Mouse (Mus musculus) limb, embryonic 12.5 days (tissue): ENCODE measurements around the gene Pip5k1c. TPM values are rescaled to one million over a fixed set of nuclear protein-coding genes. Genes with fewer than 3 reads are reported as not detected.

ENCODE experiments used
- ATAC-seq: fragments of 200-750 bp; cut with Nextera tagmentation; 2 replicates; pipeline ENCODE4 v1.8.0; 2017; ENCODE audit warnings: low read depth, moderate TSS enrichment; ENCODE audit not compliant: insufficient number of reproducible peaks, insufficient read depth, low FRiP score, low TSS enrichment
- H3K27ac ChIP-seq: fragments of 300-500 bp; sonication (generic); 2 replicates; pipeline ENCODE4 v1.5.1; 2016; ENCODE audit warnings: mild to moderate bottlenecking, moderate library complexity
- H3K27me3 ChIP-seq: fragments of 300-500 bp; sonication (generic); 2 replicates; pipeline ENCODE4 v1.6.1; 2016; ENCODE audit warnings: mild to moderate bottlenecking, moderate library complexity
- H3K36me3 ChIP-seq: fragments of 300-500 bp; sonication (generic); 2 replicates; pipeline ENCODE4 v1.6.1; 2016; ENCODE audit warnings: mild to moderate bottlenecking, moderate library complexity
- H3K4me1 ChIP-seq: fragments of 300-500 bp; sonication (generic); replicated peaks from 2 replicates; pipeline ENCODE4 v1.6.1; 2016
- H3K4me2 ChIP-seq: fragments of 300-500 bp; sonication (generic); 2 replicates; pipeline ENCODE4 v1.6.1; 2016; ENCODE audit warnings: mild to moderate bottlenecking, moderate library complexity
- H3K4me3 ChIP-seq: fragments of 300-500 bp; sonication (generic); replicated peaks from 2 replicates; pipeline ENCODE4 v1.5.1; 2016; ENCODE audit warnings: mild to moderate bottlenecking
- H3K9ac ChIP-seq: fragments of 300-500 bp; sonication (generic); replicated peaks from 2 replicates; pipeline ENCODE4 v1.6.1; 2016; ENCODE audit warnings: mild to moderate bottlenecking, moderate library complexity
- H3K9me3 ChIP-seq: fragments of 300-500 bp; sonication (generic); 2 replicates; pipeline ENCODE4 v1.6.1; 2016; ENCODE audit warnings: mild to moderate bottlenecking, moderate library complexity
- WGBS: fragments of 180-500 bp; shearing (Covaris S2); methylation state at CpG from one replicate; pipeline ENCODE4 v1.1.7; 2016; 5-methylcytosine and 5-hydroxymethylcytosine counted together
- polyA plus RNA-seq: library from polyadenylated mRNA; unstranded; fragments of >200 nt; fragmentation: Nextera tagmentation; extraction: Ambion mirVana; gene quantifications from 2 replicates; pipeline ENCODE4 v1.2.1, GENCODE M21; 2016

Pip5k1c gene
- polyA plus RNA-seq: 63.9 and 68.5 TPM in 2 replicates

DNA sequence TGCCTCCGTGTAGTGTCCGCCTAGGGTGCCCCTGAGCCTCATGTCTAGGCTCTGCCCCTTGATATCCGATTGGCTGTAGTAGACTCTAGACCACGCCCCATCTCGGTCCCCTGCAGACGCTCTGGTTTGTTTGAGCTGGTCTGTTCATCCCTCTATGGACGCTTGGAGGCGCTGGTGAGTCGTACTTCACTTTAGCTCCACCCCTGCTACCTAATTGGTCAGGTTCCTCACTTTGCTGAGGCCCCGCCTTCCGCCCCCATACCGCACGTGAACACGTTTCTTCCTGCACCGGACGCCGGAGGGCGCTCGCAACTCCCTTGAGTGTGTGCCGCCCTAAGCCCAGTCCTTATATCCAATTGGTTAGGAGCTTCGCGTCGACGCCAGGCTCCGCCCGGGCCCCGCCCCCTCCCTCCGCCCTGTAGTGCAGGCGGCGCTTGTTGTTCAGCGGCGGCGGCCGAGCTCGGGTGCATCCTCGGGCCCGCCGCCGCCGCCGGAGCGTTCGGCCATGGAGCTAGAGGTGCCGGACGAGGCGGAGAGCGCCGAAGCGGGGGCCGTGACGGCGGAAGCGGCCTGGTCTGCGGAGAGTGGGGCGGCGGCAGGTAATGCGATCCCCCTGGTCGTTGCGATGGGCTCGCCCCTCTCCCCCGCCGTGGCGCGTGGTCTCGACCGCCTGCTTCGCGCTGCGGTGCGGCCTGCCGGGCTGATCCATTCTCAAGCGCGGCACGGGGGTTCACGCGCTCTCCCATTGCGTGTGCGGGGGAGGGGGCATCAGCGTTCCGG lies at the start of gene Pip5k1c:
Gene Pip5k1c, plus strand, starts transcription at position 410 of the 780 bp plus-strand sequence.
- Histone ChIP-seq H3K4me3 (peak within 1 kb of the TSS; percentile 78), H3K27ac (peak within 1 kb of the TSS; percentile 86), H3K4me1 (peaks cover 31% of the 10 kb centered on the region), H3K27me3 (peaks cover 43% of the 10 kb centered on the region), H3K9ac (peak within 1 kb of the TSS; percentile 83), H3K4me2 (peak within 1 kb of the TSS; percentile 98), H3K36me3 (peaks cover 10% of the 10 kb centered on the region; the same call in 1 of the 2 replicates), H3K9me3 (no peaks in the 10 kb centered on the region)
- WGBS: under 1% methylated on average over 53 of the region's 80 CpGs
- ATAC-seq: peak; percentile 94

GRCm38 (mm10) chr10:81244146-81244545 lies 48.6 kb upstream of the Pip5k1c start:
- Histone ChIP-seq H3K27ac (no peak overlapping the region), H3K9ac (no peak overlapping the region), H3K4me3 (no peak overlapping the region), H3K36me3 (no peaks in the 10 kb centered on the region), H3K9me3 (no peaks in the 10 kb centered on the region), H3K4me1 (peaks cover 20% of the 10 kb centered on the region; the same call in 1 of the 2 replicates), H3K4me2 (no peak overlapping the region), H3K27me3 (peaks cover 56% of the 10 kb centered on the region)
- no peak for ATAC-seq
- 62% methylated on average over 4 of the region's 4 CpGs for WGBS

GRCm38 (mm10) chr10:81244595-81244994 lies 48.2 kb upstream of the Pip5k1c start:
- Histone ChIP-seq H3K9ac (no peak overlapping the region), H3K4me1 (peaks cover 16% of the 10 kb centered on the region; the same call in 1 of the 2 replicates), H3K9me3 (no peaks in the 10 kb centered on the region), H3K27ac (no peak overlapping the region), H3K27me3 (peaks cover 55% of the 10 kb centered on the region), H3K4me2 (no peak overlapping the region), H3K36me3 (no peaks in the 10 kb centered on the region), H3K4me3 (no peak overlapping the region)
- WGBS: 11% methylated on average over 17 of the region's 17 CpGs
- ATAC-seq: peak; percentile 11

DNA sequence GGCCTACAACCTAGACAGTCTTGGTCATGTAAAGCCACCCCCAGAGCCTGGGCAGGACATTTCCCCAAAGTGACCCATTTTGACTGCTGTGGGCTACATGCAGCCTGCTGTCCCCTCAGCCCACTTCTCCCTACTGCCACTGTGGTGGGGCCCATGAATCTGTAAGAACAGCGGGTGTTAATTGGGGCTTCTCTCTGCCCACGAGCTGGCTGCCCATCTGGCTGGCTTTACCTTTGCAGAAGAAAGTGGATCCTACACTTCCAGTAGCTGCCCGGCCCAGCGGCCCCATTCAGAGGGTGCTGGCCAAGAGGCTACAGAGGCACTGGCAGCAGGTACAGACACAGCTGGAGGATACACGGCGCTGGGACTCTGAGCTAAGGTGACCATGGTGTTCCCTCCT lies 47.6 kb upstream of the Pip5k1c start:
- H3K4me2 ChIP-seq: no peak overlapping the region
- WGBS: 90% methylated on average over 6 of the region's 6 CpGs
- peaks cover 10% of the 10 kb centered on the region; the same call in 1 of the 2 replicates for H3K4me1 ChIP-seq
- H3K4me3 ChIP-seq: no peak overlapping the region
- ATAC-seq: no peak
- no peaks in the 10 kb centered on the region for H3K36me3 ChIP-seq
- H3K27me3 ChIP-seq: peaks cover 50% of the 10 kb centered on the region
- no peak overlapping the region for H3K27ac ChIP-seq
- no peaks in the 10 kb centered on the region for H3K9me3 ChIP-seq
- no peak overlapping the region for H3K9ac ChIP-seq

GRCm38 (mm10) chr10:81247804-81248203 lies 45.0 kb upstream of the Pip5k1c start:
- Histone ChIP-seq H3K36me3 (no peaks in the 10 kb centered on the region), H3K4me3 (no peak overlapping the region), H3K9ac (no peak overlapping the region), H3K9me3 (no peaks in the 10 kb centered on the region), H3K4me2 (no peak overlapping the region), H3K27me3 (peaks cover 48% of the 10 kb centered on the region), H3K27ac (no peak overlapping the region), H3K4me1 (peaks cover 14% of the 10 kb centered on the region)
- no peak for ATAC-seq
- 96% methylated on average over 2 of the region's 2 CpGs for WGBS

DNA sequence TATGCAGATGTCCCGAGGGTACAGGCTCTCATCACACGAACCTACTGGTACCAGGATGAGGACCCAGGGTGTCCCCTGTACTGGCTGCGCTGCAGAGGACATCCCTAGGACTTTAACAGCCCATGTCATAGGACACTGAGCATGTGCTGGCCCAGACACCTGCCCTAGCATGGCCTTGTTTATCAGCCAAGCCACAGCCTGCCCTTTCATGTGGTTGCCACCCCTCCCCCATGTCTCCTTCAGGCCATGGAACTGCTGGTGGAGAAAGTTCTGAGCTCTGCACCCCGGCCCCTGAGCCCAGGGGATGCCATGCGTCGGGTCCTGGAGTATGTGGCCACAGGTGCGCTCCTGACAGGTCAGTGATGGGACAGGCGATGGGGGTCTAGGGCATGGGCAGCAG lies 43.3 kb upstream of the Pip5k1c start:
- Histone ChIP-seq H3K27me3 (peaks cover 48% of the 10 kb centered on the region), H3K36me3 (no peaks in the 10 kb centered on the region), H3K27ac (no peak overlapping the region), H3K9ac (no peak overlapping the region), H3K4me2 (no peak overlapping the region), H3K4me3 (no peak overlapping the region), H3K4me1 (peaks cover 17% of the 10 kb centered on the region), H3K9me3 (no peaks in the 10 kb centered on the region)
- no peak for ATAC-seq
- WGBS: 81% methylated on average over 8 of the region's 8 CpGs

GRCm38 (mm10) chr10:81252424-81253419 lies 40.0 kb upstream of the Pip5k1c start, which contains the start of gene Matk:
TSS of gene Matk (plus strand) at chr10:81252935.
- no peak for ATAC-seq
- peaks cover 76% of the 10 kb centered on the region for H3K27me3 ChIP-seq
- WGBS: 11% methylated on average over 44 of the region's 44 CpGs

DNA sequence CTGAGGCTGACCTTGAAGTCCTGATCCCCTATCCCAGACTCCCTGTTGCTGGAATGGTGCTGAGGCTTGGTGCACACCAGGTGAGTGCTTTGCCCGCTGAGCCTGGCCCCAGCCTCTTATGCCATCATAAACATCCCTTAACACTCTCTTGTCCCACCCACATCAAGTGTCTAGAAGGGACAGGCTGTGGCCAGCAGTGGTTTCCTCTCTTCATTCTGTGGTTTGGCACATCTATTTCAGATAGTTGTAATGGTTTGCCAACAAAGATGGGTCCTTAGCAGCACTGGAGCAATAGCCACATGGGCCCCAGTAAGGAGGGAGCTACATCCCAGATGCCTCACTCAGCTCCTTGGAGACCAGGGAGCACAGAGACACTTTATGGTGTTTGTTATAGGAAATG lies 37.9 kb upstream of the Pip5k1c start:
- no peak overlapping the region for H3K9ac ChIP-seq
- H3K4me1 ChIP-seq: peaks cover 27% of the 10 kb centered on the region
- H3K36me3 ChIP-seq: no peaks in the 10 kb centered on the region
- H3K4me3 ChIP-seq: no peak overlapping the region
- 71% methylated on average over 1 of the region's 1 CpGs for WGBS
- H3K9me3 ChIP-seq: no peaks in the 10 kb centered on the region; the same call in 1 of the 2 replicates
- H3K4me2 ChIP-seq: no peak overlapping the region
- H3K27me3 ChIP-seq: peaks cover 94% of the 10 kb centered on the region
- no peak overlapping the region for H3K27ac ChIP-seq
- ATAC-seq: no peak

More at GRCm38 (mm10) chr10:81252424-81253419, 40.0 kb upstream of the Pip5k1c start, which contains the start of gene Matk:
- Histone ChIP-seq H3K4me3 (peak within 1 kb of the TSS; percentile 32), H3K9ac (no peak within 1 kb of the TSS), H3K9me3 (no peaks in the 10 kb centered on the region; the same call in 1 of the 2 replicates), H3K4me1 (peaks cover 16% of the 10 kb centered on the region), H3K36me3 (no peaks in the 10 kb centered on the region), H3K4me2 (peak within 1 kb of the TSS; percentile 54), H3K27ac (no peak within 1 kb of the TSS)

DNA sequence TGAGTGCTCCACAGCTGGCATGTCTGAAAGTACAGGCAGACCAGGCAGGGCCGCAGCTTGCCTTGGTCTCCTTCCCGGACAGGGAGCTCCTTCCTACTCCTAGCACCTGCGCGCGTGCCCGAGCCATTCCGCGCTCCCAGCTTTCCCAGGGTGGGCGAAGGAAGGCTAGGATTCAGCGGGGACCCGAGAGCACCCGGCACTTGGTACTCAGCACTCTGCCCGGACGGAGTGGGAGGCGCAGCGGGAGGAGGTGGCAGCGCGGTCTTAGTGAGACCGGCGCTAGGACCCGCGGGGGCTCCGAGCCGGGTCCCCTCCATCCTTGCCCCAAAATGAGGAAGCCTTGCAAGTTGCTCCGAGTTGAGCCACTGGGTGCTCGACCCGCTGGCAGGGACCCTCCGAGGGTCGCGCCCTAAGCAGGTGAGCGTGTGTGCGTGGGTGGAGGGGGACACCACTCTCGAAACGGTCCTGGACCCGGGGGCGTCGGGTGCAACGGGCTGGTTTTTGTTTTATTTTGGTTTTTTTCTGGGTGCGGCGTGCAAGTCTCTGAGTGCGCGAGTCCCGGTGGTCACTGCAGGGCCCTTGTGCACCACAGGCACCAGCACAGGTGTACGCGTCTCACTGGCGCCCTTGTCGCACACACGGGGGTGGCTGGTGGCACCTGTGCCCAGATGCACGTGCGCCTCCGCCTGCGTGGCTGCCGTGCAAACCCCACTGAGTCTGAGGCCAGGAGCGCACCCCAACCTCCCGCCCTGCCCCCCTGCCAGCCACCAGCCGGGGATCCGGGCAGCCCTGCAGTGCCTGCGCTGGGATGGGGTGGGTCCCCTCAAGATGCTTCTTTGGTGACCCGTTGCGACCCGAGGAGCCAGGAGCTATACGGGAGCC lies 35.4 kb upstream of the Pip5k1c start:
- Histone ChIP-seq H3K4me3 (peak overlapping the region; percentile 50), H3K27me3 (peaks cover 85% of the 10 kb centered on the region), H3K9ac (peak overlapping the region; percentile 55), H3K9me3 (peaks cover 8% of the 10 kb centered on the region; the same call in 1 of the 2 replicates), H3K4me1 (peaks cover 24% of the 10 kb centered on the region), H3K4me2 (peak overlapping the region; percentile 74), H3K36me3 (peaks cover 15% of the 10 kb centered on the region), H3K27ac (no peak overlapping the region)
- WGBS: 2% methylated on average over 62 of the region's 62 CpGs
- ATAC-seq: no peak

GRCm38 (mm10) chr10:81259225-81259884 lies 33.4 kb upstream of the Pip5k1c start:
- WGBS: 39% methylated on average over 21 of the region's 21 CpGs
- Histone ChIP-seq H3K36me3 (peaks cover 35% of the 10 kb centered on the region), H3K4me2 (no peak overlapping the region), H3K27me3 (peaks cover 66% of the 10 kb centered on the region), H3K4me3 (no peak overlapping the region), H3K9me3 (peaks cover 8% of the 10 kb centered on the region; the same call in 1 of the 2 replicates), H3K9ac (no peak overlapping the region; the same call in 1 of the 2 replicates), H3K27ac (no peak overlapping the region), H3K4me1 (peaks cover 16% of the 10 kb centered on the region)
- ATAC-seq: no peak
